Mouse (Mus musculus) forebrain, embryonic 16.5 days (tissue): ENCODE data around the gene Dusp8. TPM values are rescaled to one million over a fixed set of nuclear protein-coding genes. Genes with fewer than 3 reads are reported as not detected.

Experiments used
- ATAC-seq: fragments of 200-750 bp; cut with Nextera tagmentation; 2 replicates; pipeline ENCODE4 v1.8.0; 2017; ENCODE audit warnings: mild to moderate bottlenecking, moderate library complexity
- H3K27ac ChIP-seq: fragments of 300-500 bp; sonication (generic); 2 replicates; pipeline ENCODE4 v1.5.1; 2014; ENCODE audit warnings: low read length, control low read depth
- H3K27me3 ChIP-seq: fragments of 300-500 bp; sonication (generic); replicated peaks from 2 replicates; pipeline ENCODE4 v1.6.1; 2014; ENCODE audit warnings: low read length; ENCODE audit not compliant: control insufficient read depth, insufficient read depth
- H3K36me3 ChIP-seq: fragments of 300-500 bp; sonication (generic); 2 replicates; pipeline ENCODE4 v1.6.1; 2014; ENCODE audit not compliant: control insufficient read depth, insufficient read depth
- H3K4me1 ChIP-seq: fragments of 300-500 bp; sonication (generic); replicated peaks from 2 replicates; pipeline ENCODE4 v1.6.1; 2014; ENCODE audit warnings: low read length; ENCODE audit not compliant: control insufficient read depth, insufficient read depth
- H3K4me2 ChIP-seq: fragments of 300-500 bp; sonication (generic); 2 replicates; pipeline ENCODE4 v1.6.1; 2014; ENCODE audit warnings: mild to moderate bottlenecking, low read length, control low read depth
- H3K4me3 ChIP-seq: fragments of 300-500 bp; sonication (generic); replicated peaks from 2 replicates; pipeline ENCODE4 v1.5.1; 2014; ENCODE audit warnings: mild to moderate bottlenecking, low read length, control low read depth
- H3K9ac ChIP-seq: fragments of 300-500 bp; sonication (generic); replicated peaks from 2 replicates; pipeline ENCODE4 v1.6.1; 2014; ENCODE audit warnings: low read depth, low read length, control low read depth
- H3K9me3 ChIP-seq: fragments of 300-500 bp; sonication (generic); 2 replicates; pipeline ENCODE4 v1.6.1; 2016; ENCODE audit warnings: low read length; ENCODE audit not compliant: control insufficient read depth
- WGBS: fragments of 180-500 bp; shearing (Covaris S2); extraction: QIAGEN DNeasy Blood & Tissue Kit; methylation state at CpG from one replicate; pipeline ENCODE4 v1.1.7; 2014; 5-methylcytosine and 5-hydroxymethylcytosine counted together
- polyA plus RNA-seq: library from polyadenylated mRNA; unstranded; fragments of >200 nt; fragmentation: Nextera tagmentation; extraction: Ambion mirVana; gene quantifications from 2 replicates; pipeline ENCODE4 v1.2.1, GENCODE M21; 2015

The Dusp8 gene
- polyA plus RNA-seq, 1 experiment from 2014 or later, result 98.7 TPM

DNA sequence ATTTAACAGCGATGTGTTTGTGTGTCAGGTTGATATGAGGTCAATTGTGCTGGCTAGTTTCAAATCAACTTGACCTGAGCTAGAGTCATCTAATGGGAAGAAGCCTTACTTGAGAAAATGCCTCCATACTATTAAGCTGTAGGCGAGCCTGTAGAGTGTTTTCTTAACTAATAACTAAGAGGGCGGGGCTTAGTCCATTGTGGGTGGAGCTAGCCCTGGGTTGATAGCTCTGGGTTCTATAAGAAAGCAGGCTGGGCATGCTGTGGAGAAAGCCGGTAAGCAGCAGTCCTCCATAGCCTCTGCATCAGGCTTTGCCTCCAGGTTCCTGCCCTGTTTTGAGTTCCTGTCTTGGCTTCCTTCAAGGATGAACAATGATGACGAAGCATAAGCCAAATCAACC, 9.1 kb upstream of the Dusp8 start:
- H3K4me3 ChIP-seq, result no peak overlapping the region
- no peak overlapping the region for H3K9ac ChIP-seq
- no peak for ATAC-seq
- no peaks in the 10 kb centered on the region for H3K9me3 ChIP-seq
- no peaks in the 10 kb centered on the region for H3K27me3 ChIP-seq
- no peaks in the 10 kb centered on the region for H3K36me3 ChIP-seq
- 62% methylated on average over 5 of the region's 5 CpGs for WGBS
- no peak overlapping the region for H3K27ac ChIP-seq
- no peaks in the 10 kb centered on the region for H3K4me1 ChIP-seq
- H3K4me2 ChIP-seq, result no peak overlapping the region

DNA sequence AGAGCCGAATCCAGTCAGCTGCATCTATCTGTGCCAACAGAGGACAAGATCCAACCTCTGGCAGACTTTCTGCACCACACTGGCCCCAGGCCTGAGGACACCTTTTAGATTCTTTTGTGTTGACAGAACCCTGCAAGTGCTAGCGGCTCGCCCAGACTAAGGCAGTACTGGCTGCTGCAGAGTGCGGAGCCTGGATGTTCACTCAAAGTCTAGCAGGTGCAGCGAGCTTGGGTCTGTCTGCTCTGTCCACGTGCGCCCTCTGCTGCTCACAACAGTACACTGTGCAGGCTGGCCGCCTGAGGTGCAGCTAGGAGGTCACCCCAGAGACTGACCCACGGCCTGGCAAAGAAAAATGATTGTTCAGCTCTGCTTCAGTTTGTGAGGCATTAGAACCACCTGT, 2.1 kb upstream of the Dusp8 start:
- no peaks in the 10 kb centered on the region for H3K36me3 ChIP-seq
- WGBS, result 8% methylated on average over 9 of the region's 9 CpGs
- ATAC-seq, result peak; percentile 60
- H3K27ac ChIP-seq, result no peak overlapping the region
- no peaks in the 10 kb centered on the region for H3K9me3 ChIP-seq
- H3K4me3 ChIP-seq, result no peak overlapping the region
- H3K4me2 ChIP-seq, result peak overlapping the region; percentile 27; the same call in 1 of the 2 replicates
- no peak overlapping the region for H3K9ac ChIP-seq
- H3K4me1 ChIP-seq, result peaks cover 22% of the 10 kb centered on the region
- no peaks in the 10 kb centered on the region; the same call in 1 of the 2 replicates for H3K27me3 ChIP-seq

DNA sequence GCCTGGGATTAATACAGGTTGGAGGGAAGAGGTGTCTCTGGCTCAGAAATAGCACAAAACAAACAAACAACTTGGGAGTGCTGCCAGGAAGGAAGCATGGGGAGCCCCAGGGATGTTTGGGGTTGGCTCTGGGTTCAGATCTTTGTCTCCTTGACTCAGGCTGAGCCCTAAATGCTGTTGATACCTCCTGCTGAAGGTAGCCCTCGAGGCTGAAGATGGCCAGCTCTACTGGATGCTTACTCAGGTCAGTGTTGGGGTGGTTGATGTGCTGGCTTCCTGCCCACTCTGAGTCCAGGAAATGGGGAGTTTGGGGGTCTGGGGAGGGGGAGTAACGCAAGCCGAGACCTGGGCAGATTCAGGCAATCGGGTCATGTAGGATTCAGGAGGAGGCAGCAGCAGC, 1.1 kb upstream of the Dusp8 start:
- H3K36me3 ChIP-seq, result no peaks in the 10 kb centered on the region
- no peak overlapping the region; the same call in 1 of the 2 replicates for H3K4me2 ChIP-seq
- H3K9me3 ChIP-seq, result no peaks in the 10 kb centered on the region
- H3K27ac ChIP-seq, result no peak overlapping the region
- no peak overlapping the region for H3K9ac ChIP-seq
- no peak for ATAC-seq
- H3K4me3 ChIP-seq, result no peak overlapping the region
- peaks cover 33% of the 10 kb centered on the region for H3K4me1 ChIP-seq
- no peaks in the 10 kb centered on the region; the same call in 1 of the 2 replicates for H3K27me3 ChIP-seq
- WGBS, result 71% methylated on average over 4 of the region's 4 CpGs

DNA sequence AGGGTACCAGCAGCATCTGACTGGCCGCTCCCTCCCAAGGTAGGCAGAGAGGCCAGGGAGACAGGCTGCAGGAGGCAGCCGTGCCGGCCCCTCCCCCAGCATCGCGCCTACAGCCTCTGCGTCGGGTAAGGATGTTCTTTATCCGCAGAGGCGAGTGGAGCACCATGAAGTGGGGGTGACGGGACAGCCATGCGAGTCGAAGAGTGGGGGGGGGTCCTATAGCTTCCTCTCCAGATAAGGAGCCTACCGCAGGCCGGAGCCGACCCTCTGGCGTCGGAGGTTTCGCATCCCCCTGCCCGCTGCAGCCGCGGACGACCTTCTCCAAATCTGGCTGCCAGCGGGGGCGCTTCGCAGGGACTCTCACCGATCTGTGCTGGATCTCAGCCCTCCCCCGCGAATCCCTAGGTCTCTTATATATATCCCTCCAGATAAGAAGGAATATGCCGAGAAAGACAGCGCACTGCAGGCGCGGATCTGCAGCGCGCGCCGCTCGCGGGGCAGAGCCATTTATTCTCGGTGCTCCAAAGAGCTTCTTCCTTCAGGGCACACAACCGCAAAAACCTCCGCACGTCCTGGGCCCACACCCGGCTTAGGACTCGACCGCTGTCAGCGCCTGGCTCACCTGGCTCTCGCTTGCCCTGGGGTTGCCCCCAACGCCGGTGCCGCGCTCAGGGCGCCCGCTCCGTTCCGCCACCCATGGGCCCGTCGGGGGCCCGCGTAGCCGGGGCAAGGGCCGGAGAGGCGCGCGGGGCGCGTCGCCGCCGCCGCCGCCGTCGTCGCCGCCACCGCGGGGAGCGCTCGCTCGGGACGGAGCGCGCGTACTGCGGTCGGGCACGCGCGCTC, 1.1 kb downstream of the Dusp8 start:
- H3K27ac ChIP-seq, result peak overlapping the region; percentile 94
- H3K4me1 ChIP-seq, result peaks cover 55% of the 10 kb centered on the region
- H3K4me3 ChIP-seq, result peak overlapping the region; percentile 81
- peak; percentile 26 for ATAC-seq
- H3K9ac ChIP-seq, result peak overlapping the region; percentile 98
- no peaks in the 10 kb centered on the region; the same call in 1 of the 2 replicates for H3K27me3 ChIP-seq
- H3K36me3 ChIP-seq, result no peaks in the 10 kb centered on the region
- H3K4me2 ChIP-seq, result peak overlapping the region; percentile 72
- under 1% methylated on average over 73 of the region's 89 CpGs for WGBS
- H3K9me3 ChIP-seq, result no peaks in the 10 kb centered on the region

DNA sequence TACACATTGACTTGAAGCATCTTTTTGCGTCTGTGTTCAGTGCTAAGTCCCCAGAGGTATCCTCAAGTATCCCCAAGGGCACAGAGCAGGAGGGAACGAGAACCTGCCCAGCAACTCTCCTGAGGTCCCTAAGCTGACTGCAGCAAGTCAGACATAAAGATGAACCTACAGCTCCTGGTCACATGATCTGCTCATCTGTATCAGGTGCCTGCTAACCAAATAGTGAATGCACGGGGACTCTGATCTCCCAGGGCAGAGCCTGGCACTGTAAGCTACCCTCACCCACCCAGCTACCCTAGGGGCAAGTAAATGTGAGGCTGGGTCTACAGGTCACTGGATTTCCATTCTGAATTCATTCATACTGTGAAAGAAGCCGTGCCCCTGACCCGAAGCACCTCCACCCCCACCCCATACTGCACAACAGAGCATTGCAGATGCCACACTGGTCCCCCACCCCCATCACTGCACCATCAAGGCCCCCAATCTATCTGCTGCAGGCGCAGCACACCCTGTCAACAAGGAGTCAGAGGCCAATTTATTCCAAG, 1.9 kb downstream of the Dusp8 start:
- Histone ChIP-seq H3K4me3 (peak overlapping the region; percentile 81), H3K4me1 (peaks cover 62% of the 10 kb centered on the region), H3K36me3 (no peaks in the 10 kb centered on the region), H3K27me3 (no peaks in the 10 kb centered on the region; the same call in 1 of the 2 replicates), H3K9ac (peak overlapping the region; percentile 98), H3K9me3 (no peaks in the 10 kb centered on the region), H3K4me2 (peak overlapping the region; percentile 72), H3K27ac (peak overlapping the region; percentile 94; the same call in 1 of the 2 replicates)
- 22% methylated on average over 6 of the region's 6 CpGs for WGBS
- no peak for ATAC-seq

DNA sequence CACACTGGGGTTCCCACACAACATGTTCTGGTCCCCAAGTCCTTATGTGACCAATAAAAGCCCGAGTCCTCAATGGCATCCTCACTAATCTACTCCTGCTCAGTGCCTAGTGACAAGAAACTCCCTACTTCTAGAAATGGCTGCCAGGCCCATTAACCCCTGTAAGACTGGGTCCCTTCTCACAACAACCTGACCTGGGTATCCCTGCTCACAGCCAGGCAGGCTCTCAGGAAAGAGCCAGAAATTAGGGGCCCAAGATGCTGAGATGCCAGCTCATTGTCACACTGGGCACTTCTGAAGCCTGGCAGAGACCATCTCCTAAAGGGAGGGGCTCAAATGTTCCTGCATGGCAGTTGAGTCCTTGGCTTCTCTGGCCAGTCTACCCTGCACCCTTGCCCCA, 2.7 kb downstream of the Dusp8 start:
- no peaks in the 10 kb centered on the region; the same call in 1 of the 2 replicates for H3K27me3 ChIP-seq
- H3K4me3 ChIP-seq, result peak overlapping the region; percentile 81
- 45% methylated on average over 1 of the region's 1 CpGs for WGBS
- H3K27ac ChIP-seq, result peak overlapping the region; percentile 81
- H3K9ac ChIP-seq, result peak overlapping the region; percentile 98
- ATAC-seq, result no peak
- no peaks in the 10 kb centered on the region for H3K36me3 ChIP-seq
- peak overlapping the region; percentile 72 for H3K4me2 ChIP-seq
- peaks cover 69% of the 10 kb centered on the region for H3K4me1 ChIP-seq
- H3K9me3 ChIP-seq, result no peaks in the 10 kb centered on the region

DNA sequence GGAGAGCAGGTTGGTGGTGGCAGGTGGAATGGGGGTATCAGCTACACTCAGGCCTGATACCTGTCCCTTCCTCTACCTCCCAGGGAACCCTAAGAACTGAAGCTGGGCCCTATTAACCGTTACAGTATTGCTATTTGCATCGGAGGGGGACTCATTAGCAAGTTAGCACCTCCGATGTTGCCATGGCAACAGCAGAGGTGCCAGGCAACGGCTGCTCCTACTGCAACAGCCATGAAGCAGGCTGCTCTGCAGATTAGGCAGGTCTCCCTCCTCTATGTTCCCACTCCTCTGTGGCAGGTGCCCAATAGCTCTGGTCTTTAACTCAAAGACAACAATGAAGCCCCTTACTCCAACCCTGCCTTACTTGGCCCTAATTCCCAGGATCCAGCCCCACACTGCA, 3.8 kb downstream of the Dusp8 start:
- Histone ChIP-seq H3K27ac (peak overlapping the region; percentile 81), H3K9me3 (no peaks in the 10 kb centered on the region), H3K4me2 (peak overlapping the region; percentile 72), H3K36me3 (peaks cover 6% of the 10 kb centered on the region; the same call in 1 of the 2 replicates), H3K4me1 (peaks cover 67% of the 10 kb centered on the region), H3K27me3 (no peaks in the 10 kb centered on the region; the same call in 1 of the 2 replicates), H3K4me3 (peak overlapping the region; percentile 81), H3K9ac (peak overlapping the region; percentile 98)
- WGBS, result 1% methylated on average over 4 of the region's 4 CpGs
- peak; percentile 50 for ATAC-seq

DNA sequence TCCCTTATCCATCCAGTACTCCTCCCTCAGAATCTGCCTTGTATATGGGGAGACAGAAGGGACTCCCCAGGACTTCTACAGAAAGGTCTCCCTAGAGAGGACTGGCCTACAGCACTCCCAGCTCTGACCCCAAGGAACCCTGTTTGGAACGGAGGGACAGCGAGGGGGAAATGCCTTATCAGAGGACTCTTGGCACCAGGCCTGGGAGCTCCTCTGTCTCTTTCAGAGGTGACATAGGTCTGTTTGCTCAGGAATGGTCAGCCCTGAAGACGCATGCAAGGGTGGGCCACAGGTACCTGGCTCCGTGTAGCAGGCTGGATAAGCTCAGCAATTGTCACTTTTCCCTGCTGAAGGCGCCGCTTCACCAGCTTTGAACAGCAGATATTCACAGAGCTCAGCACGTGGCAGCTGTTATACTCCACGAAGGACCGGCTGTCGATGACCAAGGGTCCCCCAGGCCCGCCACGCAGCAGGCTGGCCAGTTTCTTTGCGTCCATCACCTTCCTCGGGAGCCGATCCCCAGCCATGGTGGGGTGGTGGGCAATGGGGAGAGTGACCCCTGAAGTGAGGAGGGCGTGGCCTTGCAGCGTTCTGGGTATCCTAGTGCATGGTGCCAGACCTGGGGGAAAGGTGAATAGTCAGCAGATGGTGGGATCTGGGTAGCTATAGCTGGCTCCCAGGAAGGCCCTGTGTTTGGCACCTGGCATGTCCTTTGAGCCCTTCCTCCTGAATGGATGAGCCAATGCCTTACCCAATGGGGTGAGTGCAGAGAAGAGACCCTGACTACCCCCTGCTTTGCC, 5.8 kb downstream of the Dusp8 start:
- Histone ChIP-seq H3K27me3 (no peaks in the 10 kb centered on the region), H3K4me3 (no peak overlapping the region), H3K36me3 (peaks cover 17% of the 10 kb centered on the region), H3K27ac (peak overlapping the region; percentile 52), H3K4me2 (peak overlapping the region; percentile 11; the same call in 1 of the 2 replicates), H3K4me1 (peaks cover 64% of the 10 kb centered on the region), H3K9ac (peak overlapping the region; percentile 46), H3K9me3 (no peaks in the 10 kb centered on the region)
- WGBS, result 53% methylated on average over 17 of the region's 17 CpGs
- ATAC-seq, result no peak

DNA sequence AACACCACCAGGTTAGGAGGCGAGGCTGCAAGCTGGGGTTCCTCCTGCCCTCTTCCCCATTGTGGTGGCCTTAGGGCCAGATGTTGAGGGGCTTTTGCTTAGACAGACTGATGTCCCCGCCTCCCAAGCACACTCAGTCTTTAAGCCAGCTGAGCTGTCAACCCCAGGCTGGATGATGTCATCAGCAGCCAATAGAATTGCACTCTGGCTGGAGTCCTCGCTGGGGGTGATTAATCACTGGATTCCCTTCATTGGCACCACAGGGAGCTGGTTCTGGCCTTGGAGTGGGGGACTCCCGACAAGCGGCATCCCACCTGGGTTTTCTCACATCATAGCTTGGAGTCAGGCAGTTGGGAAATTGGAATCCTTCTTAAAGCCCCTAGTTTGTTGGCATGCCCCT, 6.8 kb downstream of the Dusp8 start:
- no peak overlapping the region for H3K4me3 ChIP-seq
- peak; percentile 65 for ATAC-seq
- H3K27ac ChIP-seq, result peak overlapping the region; percentile 52
- peak overlapping the region; percentile 11 for H3K4me2 ChIP-seq
- H3K4me1 ChIP-seq, result peaks cover 73% of the 10 kb centered on the region
- H3K9ac ChIP-seq, result no peak overlapping the region; the same call in none of the 2 replicates
- no peaks in the 10 kb centered on the region for H3K9me3 ChIP-seq
- 4% methylated on average over 5 of the region's 5 CpGs for WGBS
- H3K27me3 ChIP-seq, result no peaks in the 10 kb centered on the region
- peaks cover 17% of the 10 kb centered on the region for H3K36me3 ChIP-seq
